In the genomic region with DNA sequence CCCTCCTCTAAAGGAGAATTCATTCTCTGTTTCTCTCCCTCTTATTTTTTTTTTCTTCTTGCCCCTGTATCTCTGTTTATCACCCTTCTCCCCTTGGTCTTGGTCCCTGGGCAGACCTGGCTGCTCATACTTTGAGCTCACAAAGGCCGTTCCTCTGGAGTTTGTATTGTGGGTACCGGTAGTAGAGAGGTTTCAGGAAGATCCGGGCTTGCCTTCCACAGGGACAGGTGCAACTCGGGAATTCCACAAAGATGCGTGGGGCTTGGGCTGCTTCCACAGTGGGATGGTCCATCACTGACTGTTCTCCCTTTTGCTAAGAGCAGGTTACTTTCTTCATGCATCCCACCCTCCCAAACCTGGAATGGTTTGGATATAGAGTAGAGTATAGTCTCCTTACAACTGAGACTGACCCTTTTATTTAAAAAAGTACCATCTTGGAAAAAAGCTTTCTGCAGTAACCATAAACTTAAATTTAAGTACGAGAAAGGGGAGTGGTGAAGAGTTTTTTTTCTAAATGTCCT, we compare ENCODE assay signal across 17 mouse cellular contexts. TPM values are rescaled to one million over a fixed set of nuclear protein-coding genes. Genes with fewer than 3 reads are reported as not detected.
DNase-seq lines count a peak whose midpoint lies in the region; ATAC-seq and TF ChIP-seq lines count a peak whose summit lies in the region.
"Had no signal": no experiment of that assay in that cellular context is flagged by ENCODE, and none has a peak within 500 bp of the region (broad histone marks: within the 10 kb centered on the region; RNA-seq: fewer than 3 reads in every experiment).

No protein-coding gene starts in this region.

- no peak overlapping the region for H3K27ac ChIP-seq in limb, embryonic 11.5 days (replicated peaks; ENCODE audit: low read depth, low read length)
- H3K27ac ChIP-seq in limb, embryonic 10.5 days: no peak overlapping the region
- peak overlapping the region; percentile 84 for H3K27ac ChIP-seq in forebrain, embryonic 15.5 days (replicated peaks)
- peak overlapping the region; percentile 53; the same call in 1 of the 2 replicates for H3K27ac ChIP-seq in midbrain, embryonic 16.5 days (ENCODE audit: low read length)
- no peak overlapping the region for H3K27ac ChIP-seq in stomach, postnatal 0 days (replicated peaks)
- H3K27ac ChIP-seq: heart, embryonic 13.5 days; left cerebral cortex, adult 2 months; lung, embryonic 15.5 days; stomach, embryonic 15.5 days had no signal

- H3K4me3 ChIP-seq in limb, embryonic 11.5 days (ENCODE audit: low read depth, low read length): no peak overlapping the region
- no peak overlapping the region for H3K4me3 ChIP-seq in limb, embryonic 10.5 days
- H3K4me3 ChIP-seq in forebrain, embryonic 15.5 days: peak overlapping the region; percentile 22; the same call in 1 of the 2 replicates
- no peak overlapping the region; the same call in 1 of the 2 replicates for H3K4me3 ChIP-seq in midbrain, embryonic 16.5 days (ENCODE audit: low read depth, low read length)
- no peak overlapping the region for H3K4me3 ChIP-seq in stomach, postnatal 0 days (ENCODE audit: low read depth, low read length)
- H3K4me3 ChIP-seq: left cerebral cortex, adult 2 months; lung, embryonic 15.5 days; stomach, embryonic 15.5 days had no signal

- peaks cover 88% of the 10 kb centered on the region for H3K27me3 ChIP-seq in limb, embryonic 11.5 days (ENCODE audit: control insufficient read depth, insufficient read depth, low read length)
- peaks cover 100% of the 10 kb centered on the region for H3K27me3 ChIP-seq in limb, embryonic 10.5 days (ENCODE audit: low read depth, poor library complexity, severe bottlenecking)
- peaks cover 35% of the 10 kb centered on the region for H3K27me3 ChIP-seq in forebrain, embryonic 15.5 days
- H3K27me3 ChIP-seq in midbrain, embryonic 16.5 days (ENCODE audit: control insufficient read depth, insufficient read depth, low read depth, low read length): peaks cover 69% of the 10 kb centered on the region
- H3K27me3 ChIP-seq in stomach, postnatal 0 days (ENCODE audit: control insufficient read depth, insufficient read depth, low read length): peaks cover 54% of the 10 kb centered on the region

- no peaks in the 10 kb centered on the region for H3K9me3 ChIP-seq in limb, embryonic 11.5 days (ENCODE audit: control insufficient read depth, low read length)
- H3K9me3 ChIP-seq in limb, embryonic 10.5 days (replicated peaks): no peaks in the 10 kb centered on the region
- H3K9me3 ChIP-seq in forebrain, embryonic 15.5 days: no peaks in the 10 kb centered on the region
- no peaks in the 10 kb centered on the region for H3K9me3 ChIP-seq in midbrain, embryonic 16.5 days (replicated peaks; ENCODE audit: control insufficient read depth, low read length, poor library complexity, severe bottlenecking)
- no peaks in the 10 kb centered on the region for H3K9me3 ChIP-seq in stomach, postnatal 0 days (ENCODE audit: control insufficient read depth, low read length)
- H3K9me3 ChIP-seq: heart, embryonic 13.5 days; lung, embryonic 15.5 days; stomach, embryonic 15.5 days had no signal

- no peaks in the 10 kb centered on the region for H3K36me3 ChIP-seq in limb, embryonic 11.5 days (ENCODE audit: control insufficient read depth, insufficient read depth, low read length)
- no peaks in the 10 kb centered on the region for H3K36me3 ChIP-seq in limb, embryonic 10.5 days
- H3K36me3 ChIP-seq in forebrain, embryonic 15.5 days: no peaks in the 10 kb centered on the region
- H3K36me3 ChIP-seq in midbrain, embryonic 16.5 days (ENCODE audit: control insufficient read depth, insufficient read depth, low read length): no peaks in the 10 kb centered on the region
- H3K36me3 ChIP-seq in stomach, postnatal 0 days (ENCODE audit: control insufficient read depth, insufficient read depth, low read length): no peaks in the 10 kb centered on the region
- H3K36me3 ChIP-seq: heart, embryonic 13.5 days; lung, embryonic 15.5 days; stomach, embryonic 15.5 days had no signal

- peak; percentile 30 for DNase-seq in embryo, embryonic 9.5 days (ENCODE audit: extremely low spot score)
- DNase-seq in embryo, embryonic 10 days (ENCODE audit: low spot score): no peak
- DNase-seq in limb, embryonic 11.5 days (ENCODE audit: low spot score): peak; percentile 41
- DNase-seq in limb, embryonic 10.5 days (ENCODE audit: low spot score): no peak
- DNase-seq in cerebellum, adult 18-20 months: no peak
- DNase-seq in stomach, postnatal 0 days (ENCODE audit: low spot score): no peak
- DNase-seq: cerebellum, adult 8-10 months; thymus, postnatal 25 days had no signal

- peaks cover 20% of the 10 kb centered on the region for H3K4me1 ChIP-seq in limb, embryonic 11.5 days (ENCODE audit: control insufficient read depth, insufficient read depth, low read length)
- peaks cover 49% of the 10 kb centered on the region for H3K4me1 ChIP-seq in limb, embryonic 10.5 days
- H3K4me1 ChIP-seq in forebrain, embryonic 15.5 days: peaks cover 80% of the 10 kb centered on the region
- peaks cover 23% of the 10 kb centered on the region for H3K4me1 ChIP-seq in midbrain, embryonic 16.5 days (ENCODE audit: control insufficient read depth, insufficient read depth, low read length)
- H3K4me1 ChIP-seq in stomach, postnatal 0 days (replicated peaks; ENCODE audit: control insufficient read depth, insufficient read depth): no peaks in the 10 kb centered on the region; the same call in 1 of the 2 replicates

- no peak overlapping the region for H3K9ac ChIP-seq in limb, embryonic 11.5 days (ENCODE audit: low read length)
- H3K9ac ChIP-seq in forebrain, embryonic 15.5 days (replicated peaks): no peak overlapping the region
- no peak overlapping the region for H3K9ac ChIP-seq in midbrain, embryonic 16.5 days (ENCODE audit: low read depth, low read length)
- no peak overlapping the region for H3K9ac ChIP-seq in stomach, postnatal 0 days (ENCODE audit: low read length)
- H3K9ac ChIP-seq: heart, embryonic 13.5 days; lung, embryonic 15.5 days; stomach, embryonic 15.5 days had no signal

- no peak for ATAC-seq in limb, embryonic 11.5 days (ENCODE audit: insufficient number of reproducible peaks, low FRiP score, low TSS enrichment, low read depth)
- ATAC-seq in forebrain, embryonic 15.5 days (replicated peaks): no peak
- ATAC-seq in midbrain, embryonic 16.5 days: no peak
- ATAC-seq in stomach, postnatal 0 days (ENCODE audit: low FRiP score, low TSS enrichment): no peak
- ATAC-seq: intestine, postnatal 0 days had no signal

- no peak overlapping the region for H3K4me2 ChIP-seq in limb, embryonic 11.5 days (ENCODE audit: low read depth, severe bottlenecking)
- peak overlapping the region; percentile 47 for H3K4me2 ChIP-seq in forebrain, embryonic 15.5 days (replicated peaks)
- H3K4me2 ChIP-seq in midbrain, embryonic 16.5 days (ENCODE audit: low read length): peak overlapping the region; percentile 29; the same call in 1 of the 2 replicates
- no peak overlapping the region for H3K4me2 ChIP-seq in stomach, postnatal 0 days (replicated peaks; ENCODE audit: low read depth)
- H3K4me2 ChIP-seq: heart, embryonic 13.5 days; lung, embryonic 15.5 days; stomach, embryonic 15.5 days had no signal

- TF ChIP-seq EP300 in stomach, postnatal 0 days (optimal IDR thresholded peaks at IDR 0.05): no peak

- 4% methylated on average over 6 of the region's 6 CpGs for WGBS in limb, embryonic 11.5 days
- 3% methylated on average over 6 of the region's 6 CpGs for WGBS in limb, embryonic 10.5 days
- 4% methylated on average over 6 of the region's 6 CpGs for WGBS in forebrain, embryonic 15.5 days
- 4% methylated on average over 6 of the region's 6 CpGs for WGBS in midbrain, embryonic 16.5 days
- 6% methylated on average over 6 of the region's 6 CpGs for WGBS in stomach, postnatal 0 days

- TF ChIP-seq CTCF in stomach, postnatal 0 days (IDR thresholded peaks at IDR 0.05; ENCODE audit: low read depth): no peak

RNA-seq across cellular contexts. Expression of gene Emx2, which starts 8.3 kb away (rescaled TPM):
- polyA plus RNA-seq in limb, embryonic 11.5 days (2014; fragmentation: Nextera tagmentation; extraction: Ambion mirVana): 14.0 and 15.5 TPM in 2 replicates
- 12.0 and 12.7 TPM in 2 replicates for polyA plus RNA-seq in limb, embryonic 10.5 days (2016; fragmentation: Nextera tagmentation; extraction: Ambion mirVana)
- 14.7 and 19.9 TPM in 2 replicates for polyA plus RNA-seq in forebrain, embryonic 15.5 days (2015; fragmentation: Nextera tagmentation; extraction: Ambion mirVana)
- 10.8 and 14.2 TPM in 2 replicates for polyA plus RNA-seq in midbrain, embryonic 16.5 days (2015; fragmentation: Nextera tagmentation; extraction: Ambion mirVana)
- 0.05 and 0.08 TPM in 2 replicates for polyA plus RNA-seq in stomach, postnatal 0 days (2015; fragmentation: Nextera tagmentation; extraction: Ambion mirVana)
- polyA plus RNA-seq: heart, embryonic 13.5 days; intestine, postnatal 0 days; liver, adult 2 months; small intestine, adult 2 months had no signal

Comparison
In these comparisons a context has a peak if more than half of its experiments do, and no peak if none do; other contexts are left out.
1. DNase-seq: peak in embryo, embryonic 9.5 days (single experiment) and limb, embryonic 11.5 days (single experiment); none in embryo, embryonic 10 days (single experiment), limb, embryonic 10.5 days (single experiment), cerebellum, adult 18-20 months (0 of 2) and stomach, postnatal 0 days (single experiment).
2. H3K27ac ChIP-seq: peak in forebrain, embryonic 15.5 days (single experiment) and midbrain, embryonic 16.5 days (single experiment); none in limb, embryonic 11.5 days (single experiment), limb, embryonic 10.5 days (single experiment) and stomach, postnatal 0 days (single experiment).
3. H3K4me2 ChIP-seq: peak in forebrain, embryonic 15.5 days (single experiment) and midbrain, embryonic 16.5 days (single experiment); none in limb, embryonic 11.5 days (single experiment) and stomach, postnatal 0 days (single experiment).
4. RNA of gene Emx2, which starts 8.3 kb away (polyA plus RNA-seq): 14.7 to 19.9 TPM in forebrain, embryonic 15.5 days, 10.8 to 14.2 TPM in midbrain, embryonic 16.5 days, 14.0 to 15.5 TPM in limb, embryonic 11.5 days and 12.0 to 12.7 TPM in limb, embryonic 10.5 days; 0.05 to 0.08 TPM in stomach, postnatal 0 days; every median in the first group is over 10 times any median in the second.